Mouse (Mus musculus) CD4-positive helper T cell, adult 2 months (primary cell): ENCODE data around the gene Jmjd8.
A peak's percentile ranks its signal among the peaks of the same experiment; 100 is the strongest.
"Not testable (repeated sequence)": the region's sequence is repeated elsewhere in the genome, so short reads cannot be mapped to it uniquely, and the experiment has no call there.

Source experiments
- DNase-seq: peaks from one replicate; pipeline ENCODE4 v3.0.0-alpha.2; 2012; ENCODE audit warnings: low read depth, missing footprints, low spot score

Gene Jmjd8

GRCm38 (mm10) chr17:25828712-25829557 lies at the start of gene Jmjd8:
Jmjd8 (plus strand) TSS chr17:25828867.
- peak; percentile 85 for DNase-seq

- no peak for DNase-seq
These were observed 47.3 kb upstream of the Jmjd8 start for GRCm38 (mm10) chr17:25781339-25781738.

- no peak for DNase-seq
These were observed 45.6 kb upstream of the Jmjd8 start for GRCm38 (mm10) chr17:25783086-25783485.

GRCm38 (mm10) chr17:25783861-25784574 lies 44.6 kb upstream of the Jmjd8 start:
- DNase-seq: no peak

- DNase-seq: peak; percentile 94
These were observed 43.4 kb upstream of the Jmjd8 start, which contains the start of gene Haghl for GRCm38 (mm10) chr17:25785281-25785745. Haghl (minus strand) TSS chr17:25785673.

GRCm38 (mm10) chr17:25786280-25786679 lies 42.4 kb upstream of the Jmjd8 start, which contains the start of gene Ccdc78:
Ccdc78 (plus strand) TSS chr17:25786580.
- DNase-seq: no peak

GRCm38 (mm10) chr17:25786781-25787504 lies 41.7 kb upstream of the Jmjd8 start:
- DNase-seq: no peak

- no peak for DNase-seq
These were observed 37.3 kb upstream of the Jmjd8 start for GRCm38 (mm10) chr17:25791320-25791842.

GRCm38 (mm10) chr17:25791843-25792527 lies 36.7 kb upstream of the Jmjd8 start:
- DNase-seq: peak; percentile 90

GRCm38 (mm10) chr17:25792615-25793014 lies 36.1 kb upstream of the Jmjd8 start, which contains the start of gene Fam173a:
Fam173a (minus strand) TSS chr17:25792901.
- peak; percentile 88 for DNase-seq

- DNase-seq: no peak
These were observed 34.5 kb upstream of the Jmjd8 start for GRCm38 (mm10) chr17:25794197-25794596.

- no peak for DNase-seq
These were observed 33.7 kb upstream of the Jmjd8 start for GRCm38 (mm10) chr17:25794998-25795397.

GRCm38 (mm10) chr17:25795609-25796092 lies 33.0 kb upstream of the Jmjd8 start, which contains the start of gene AC134908.4:
AC134908.4 (minus strand) TSS chr17:25795659.
- no peak for DNase-seq

GRCm38 (mm10) chr17:25796211-25796771 lies 32.4 kb upstream of the Jmjd8 start:
- DNase-seq: no peak

- peak; percentile 84 for DNase-seq
These were observed 31.7 kb upstream of the Jmjd8 start, which contains the start of gene Metrn for GRCm38 (mm10) chr17:25796951-25797369. Metrn (minus strand) TSS chr17:25797136.

- peak; percentile 82 for DNase-seq
These were observed 27.6 kb upstream of the Jmjd8 start for GRCm38 (mm10) chr17:25801029-25801428.

- no peak for DNase-seq
These were observed 25.7 kb upstream of the Jmjd8 start for GRCm38 (mm10) chr17:25802825-25803517.

GRCm38 (mm10) chr17:25806507-25806906 lies 22.2 kb upstream of the Jmjd8 start:
- no peak for DNase-seq

- DNase-seq: not testable (repeated sequence)
These were observed 21.2 kb upstream of the Jmjd8 start for GRCm38 (mm10) chr17:25807452-25807851.
